Mouse (Mus musculus): ENCODE data around the gene Mcpt4. TPM values are rescaled to one million over a fixed set of nuclear protein-coding genes. Genes with fewer than 3 reads are reported as not detected.

Mcpt4 gene
- total and polyA plus RNA-seq, 3 experiments, result not detected

DNA sequence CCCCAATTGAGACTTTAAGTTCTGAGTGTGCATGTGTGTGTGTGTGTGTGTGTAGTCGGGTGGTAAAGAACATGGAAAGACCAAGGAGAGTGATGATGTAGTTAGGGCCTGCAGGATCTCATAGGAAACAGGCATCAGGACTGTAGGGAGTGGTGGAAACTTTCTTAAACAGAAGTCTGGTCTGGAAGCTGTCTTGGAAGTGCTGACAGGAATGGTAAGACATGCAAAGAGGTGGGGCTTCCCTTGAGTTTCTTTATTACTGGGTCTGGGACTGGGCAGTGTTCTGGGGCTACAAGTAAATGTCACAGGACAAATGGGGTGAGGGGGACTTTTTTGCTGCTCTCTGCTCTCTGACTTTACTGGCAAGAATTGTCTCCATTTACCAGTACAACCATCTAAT, 35.5 kb upstream of the Mcpt4 start:
- Histone ChIP-seq H3K27ac (ENCODE audit: insufficient read depth, low read depth) (no peak overlapping the region), H3K4me2 (ENCODE audit: insufficient read depth, low read depth, poor library complexity, severe bottlenecking) (no peak overlapping the region), H3K9me3 (replicated peaks; ENCODE audit: low read length) (no peaks in the 10 kb centered on the region), H3K79me2 (replicated peaks; ENCODE audit: control insufficient read depth, extremely low read depth, insufficient read depth, poor library complexity, severe bottlenecking) (no peaks in the 10 kb centered on the region), H3K9ac (ENCODE audit: insufficient read depth, low read depth) (no peak overlapping the region), H3K4me3 (replicated peaks in 1 of 3; ENCODE audit: low read depth in 2 of 3, low read length in 2 of 3, poor library complexity in 1 of 3) (no peak overlapping the region), H3K4me1 (ENCODE audit: control insufficient read depth in 1 of 2, insufficient read depth in 2 of 2) (peaks cover 0 to 11% of the 10 kb centered on the region in 2 experiments; a peak in 2 of 4 replicates), H3K27me3 (replicated peaks) (peaks cover 2% of the 10 kb centered on the region), H3K36me3 (replicated peaks in 1 of 2; ENCODE audit: control insufficient read depth in 1 of 2, insufficient read depth in 1 of 2, low read length in 1 of 2) (no peaks in the 10 kb centered on the region)
- in situ Hi-C loops (cut with MboI; ENCODE audit: low pct_ligation_motif_present, low pct_unique_long_range_greater_than_20kb, low sequenced_read_pairs), result no loop called here
- no peak for DNase-seq (ENCODE audit: extremely low read depth)
- dilution Hi-C loops (cut with MboI; ENCODE audit: extremely low pct_ligation_motif_present, extremely low pct_unique_long_range_greater_than_20kb, low sequenced_read_pairs), result no loop called here
- TF ChIP-seq PAX5 (IDR thresholded peaks at IDR 0.05; ENCODE audit: low read length), result no peak

DNA sequence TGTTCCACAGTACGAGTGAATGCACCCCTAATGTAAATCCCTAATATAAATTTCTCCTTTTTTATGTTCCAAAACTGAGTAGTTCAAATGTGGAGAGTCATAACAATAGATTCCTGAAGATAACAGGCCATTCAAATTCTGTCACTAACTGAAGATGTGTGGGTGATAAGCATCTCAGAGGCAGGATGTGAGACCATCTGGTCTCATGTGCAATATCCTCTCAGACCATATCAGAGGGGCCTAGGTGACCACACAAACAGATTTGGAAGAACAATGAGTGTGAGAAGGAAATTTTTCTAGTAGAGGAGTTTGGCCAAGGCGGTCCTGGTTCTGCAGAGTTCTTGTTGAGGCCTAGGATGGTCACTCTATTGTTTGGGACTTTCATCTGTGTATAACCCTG, 31.2 kb upstream of the Mcpt4 start:
- Histone ChIP-seq H3K79me2 (replicated peaks; ENCODE audit: control insufficient read depth, extremely low read depth, insufficient read depth, poor library complexity, severe bottlenecking) (no peaks in the 10 kb centered on the region), H3K27me3 (replicated peaks) (no peaks in the 10 kb centered on the region), H3K4me1 (ENCODE audit: control insufficient read depth in 1 of 2, insufficient read depth in 2 of 2) (peaks cover 0 to 7% of the 10 kb centered on the region in 2 experiments; a peak in 1 of 4 replicates), H3K9ac (ENCODE audit: insufficient read depth, low read depth) (no peak overlapping the region), H3K27ac (ENCODE audit: insufficient read depth, low read depth) (no peak overlapping the region), H3K4me3 (replicated peaks in 1 of 3; ENCODE audit: low read depth in 2 of 3, low read length in 2 of 3, poor library complexity in 1 of 3) (no peak overlapping the region), H3K4me2 (ENCODE audit: insufficient read depth, low read depth, poor library complexity, severe bottlenecking) (no peak overlapping the region), H3K36me3 (replicated peaks in 1 of 2; ENCODE audit: control insufficient read depth in 1 of 2, insufficient read depth in 1 of 2, low read length in 1 of 2) (no peaks in the 10 kb centered on the region), H3K9me3 (replicated peaks; ENCODE audit: low read length) (no peaks in the 10 kb centered on the region)
- in situ Hi-C loops (cut with MboI; ENCODE audit: low pct_ligation_motif_present, low pct_unique_long_range_greater_than_20kb, low sequenced_read_pairs) (no loop called here), dilution Hi-C loops (cut with MboI; ENCODE audit: extremely low pct_ligation_motif_present, extremely low pct_unique_long_range_greater_than_20kb, low sequenced_read_pairs) (no loop called here)
- no peak for DNase-seq (ENCODE audit: extremely low read depth)
- TF ChIP-seq SIN3A (IDR thresholded peaks at IDR 0.05; ENCODE audit: low read length), result no peak

DNA sequence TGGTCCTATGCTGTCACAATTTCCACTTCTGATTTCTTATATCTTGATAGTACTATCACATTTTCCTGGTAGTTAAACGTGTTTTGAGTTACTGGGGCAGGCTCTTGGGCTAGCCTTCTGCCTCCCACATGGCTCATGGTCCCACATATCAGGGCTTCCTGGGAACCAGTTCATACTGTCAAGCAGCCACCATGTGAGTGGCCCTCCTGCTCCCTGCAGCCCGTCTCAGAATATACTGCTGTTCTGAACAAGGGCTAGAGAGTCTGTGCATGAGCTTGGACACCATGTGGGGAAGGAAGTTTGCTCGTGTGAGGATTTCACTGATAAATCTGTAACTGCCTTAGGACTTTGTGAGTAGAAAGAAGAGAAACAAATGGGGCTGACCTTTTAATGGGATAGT, 24.6 kb upstream of the Mcpt4 start:
- H3K9ac ChIP-seq (ENCODE audit: insufficient read depth, low read depth), result no peak overlapping the region
- no peak overlapping the region for H3K4me2 ChIP-seq (ENCODE audit: insufficient read depth, low read depth, poor library complexity, severe bottlenecking)
- TF ChIP-seq GABPA (IDR thresholded peaks at IDR 0.05; ENCODE audit: insufficient replicate concordance, low read depth, low read length), result no peak
- TF ChIP-seq POLR2AphosphoS2 (IDR thresholded peaks at IDR 0.05; ENCODE audit: low read depth, low read length), result no peak
- no peak for TF ChIP-seq ELF1 (IDR thresholded peaks at IDR 0.05; ENCODE audit: low read depth, low read length)
- TF ChIP-seq ZC3H11A (IDR thresholded peaks at IDR 0.05; ENCODE audit: low read depth, low read length), result no peak
- no peak for TF ChIP-seq UBTF (IDR thresholded peaks at IDR 0.05; ENCODE audit: low read depth, low read length)
- no peak for TF ChIP-seq MYC (IDR thresholded peaks at IDR 0.05; ENCODE audit: low read depth, low read length)
- no peak for TF ChIP-seq ZNF384 (IDR thresholded peaks at IDR 0.05; ENCODE audit: low read depth, low read length)
- TF ChIP-seq MAFK (IDR thresholded peaks at IDR 0.05; ENCODE audit: insufficient replicate concordance, low read length), result no peak
- H3K27me3 ChIP-seq (replicated peaks), result no peaks in the 10 kb centered on the region
- H3K27ac ChIP-seq (ENCODE audit: insufficient read depth, low read depth), result no peak overlapping the region
- H3K4me3 ChIP-seq (replicated peaks in 1 of 3; ENCODE audit: low read depth in 2 of 3, low read length in 2 of 3, poor library complexity in 1 of 3), result no peak overlapping the region
- no peaks in the 10 kb centered on the region for H3K4me1 ChIP-seq (ENCODE audit: control insufficient read depth in 1 of 2, insufficient read depth in 2 of 2)
- dilution Hi-C loops (cut with MboI; ENCODE audit: extremely low pct_ligation_motif_present, extremely low pct_unique_long_range_greater_than_20kb, low sequenced_read_pairs) (no loop called here), in situ Hi-C loops (cut with MboI; ENCODE audit: low pct_ligation_motif_present, low pct_unique_long_range_greater_than_20kb, low sequenced_read_pairs) (no loop called here)
- no peaks in the 10 kb centered on the region for H3K9me3 ChIP-seq (replicated peaks; ENCODE audit: low read length)
- no peaks in the 10 kb centered on the region for H3K36me3 ChIP-seq (replicated peaks in 1 of 2; ENCODE audit: control insufficient read depth in 1 of 2, insufficient read depth in 1 of 2, low read length in 1 of 2)
- DNase-seq (ENCODE audit: extremely low read depth), result no peak
- no peaks in the 10 kb centered on the region for H3K79me2 ChIP-seq (replicated peaks; ENCODE audit: control insufficient read depth, extremely low read depth, insufficient read depth, poor library complexity, severe bottlenecking)
